Mouse (Mus musculus) adrenal gland, adult (tissue): ENCODE results near the gene Map4.
A peak's percentile ranks its signal among the peaks of the same experiment; 100 is the strongest.
"Not testable (repeated sequence)": the region's sequence is repeated elsewhere in the genome, so short reads cannot be mapped to it uniquely, and the experiment has no call there.

ENCODE experiments used
- DNase-seq, 2 experiments: peaks; one replicate each; pipeline ENCODE4 v3.0.0; 2022 to 2023; ENCODE audit warnings: low spot score in 1 of 2; ENCODE audit not compliant: inconsistent age in 2 of 2

Map4 gene

DNA sequence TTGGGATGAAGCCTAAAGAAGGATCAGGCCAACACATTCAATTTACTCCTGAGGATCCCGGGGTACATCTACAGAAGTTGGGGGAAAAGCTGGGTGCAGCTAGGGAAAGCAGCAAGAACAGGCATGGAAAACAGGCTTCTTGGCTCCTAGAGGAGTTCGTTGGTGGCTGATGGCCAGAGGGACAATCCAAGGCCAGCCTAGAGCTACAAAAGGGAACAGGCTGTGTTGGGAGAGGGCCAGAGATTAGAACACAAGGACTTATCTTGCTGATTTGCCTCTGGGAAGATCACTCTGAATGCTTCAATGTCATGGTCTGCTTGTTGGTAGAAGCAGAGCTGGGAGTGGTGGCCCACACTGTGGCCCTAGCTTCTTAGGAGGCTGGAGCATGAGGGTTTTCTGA, 13.3 kb upstream of the Map4 start:
- peak; percentile 85 to 91 for DNase-seq

DNA sequence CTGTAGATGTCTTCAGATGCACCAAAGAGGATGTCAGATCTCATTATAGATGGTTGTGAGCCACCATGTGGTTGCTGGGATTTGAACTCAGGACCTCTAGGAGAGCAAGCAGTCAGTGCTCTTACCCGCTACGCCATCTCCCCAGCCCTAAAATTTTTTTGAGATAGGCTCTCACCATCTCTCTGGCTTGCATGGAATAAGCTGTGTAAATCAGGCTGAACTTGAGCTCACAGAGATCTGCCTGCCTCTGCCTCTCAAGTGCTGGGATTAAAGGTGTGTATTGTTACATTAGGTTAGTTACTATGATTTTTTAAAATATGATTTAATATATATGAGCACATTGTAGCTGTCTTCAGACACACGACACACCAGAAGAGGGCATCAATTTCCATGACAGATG, 2.1 kb upstream of the Map4 start:
- DNase-seq, result no peak

DNA sequence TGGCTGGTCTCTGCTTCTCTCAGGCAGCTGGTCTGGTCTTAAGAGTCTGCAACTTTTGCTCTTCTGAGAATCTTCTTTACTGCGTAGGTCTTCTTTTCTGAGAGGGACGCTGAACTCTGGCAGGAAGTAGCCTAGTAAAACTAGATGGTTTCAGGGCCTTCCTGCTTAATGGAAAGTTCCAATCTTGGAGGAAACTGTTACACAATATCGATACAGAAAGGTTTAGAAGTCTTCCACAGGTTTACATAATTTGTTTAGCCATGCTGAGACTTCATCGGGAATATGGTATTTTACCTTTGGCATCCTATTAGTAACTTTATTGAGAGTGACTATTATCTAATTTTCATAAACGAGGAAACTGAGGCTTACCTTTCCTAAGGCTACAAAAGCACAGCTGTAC, 1.2 kb upstream of the Map4 start:
- DNase-seq, result no peak

DNA sequence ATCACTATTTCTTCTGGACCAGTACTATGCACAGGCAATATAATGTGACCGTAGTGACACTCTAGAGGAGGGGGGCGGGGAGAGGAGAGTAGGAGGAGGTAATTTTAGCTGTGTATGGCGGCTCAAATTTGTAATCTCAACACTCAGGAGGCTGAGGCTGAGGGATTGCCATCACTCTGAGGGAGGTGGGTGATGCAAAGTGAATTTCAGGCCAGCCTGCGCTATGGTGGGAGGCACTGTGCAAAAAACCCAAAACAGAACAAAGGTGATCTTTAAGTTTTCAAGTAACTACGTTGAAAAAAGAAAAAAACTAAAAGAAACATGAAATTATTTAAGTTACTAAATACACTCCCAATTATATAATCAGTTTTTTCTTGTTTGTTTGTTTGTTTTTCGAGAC, 508 bp upstream of the Map4 start:
- DNase-seq, result no peak

DNA sequence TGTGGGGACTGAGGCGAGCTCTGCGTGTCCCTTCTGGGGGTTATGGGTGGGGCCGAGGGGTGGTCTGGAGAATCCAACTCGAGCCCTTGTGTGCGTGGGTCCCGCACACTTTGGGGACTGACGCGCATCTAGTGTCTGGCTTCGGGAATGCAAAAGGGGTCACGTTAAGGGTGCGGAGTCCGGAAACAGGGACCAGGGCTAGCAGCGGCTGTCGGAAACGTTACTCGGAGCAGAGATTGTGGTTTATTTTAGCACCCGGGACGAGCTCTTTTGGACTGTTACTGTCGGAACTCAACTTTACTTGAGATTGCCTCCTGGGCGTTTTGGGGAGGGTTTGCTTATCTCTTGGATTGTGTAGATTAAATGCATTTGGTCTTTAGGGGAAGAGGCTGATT, 1.1 kb downstream of the Map4 start:
- DNase-seq, result no peak

DNA sequence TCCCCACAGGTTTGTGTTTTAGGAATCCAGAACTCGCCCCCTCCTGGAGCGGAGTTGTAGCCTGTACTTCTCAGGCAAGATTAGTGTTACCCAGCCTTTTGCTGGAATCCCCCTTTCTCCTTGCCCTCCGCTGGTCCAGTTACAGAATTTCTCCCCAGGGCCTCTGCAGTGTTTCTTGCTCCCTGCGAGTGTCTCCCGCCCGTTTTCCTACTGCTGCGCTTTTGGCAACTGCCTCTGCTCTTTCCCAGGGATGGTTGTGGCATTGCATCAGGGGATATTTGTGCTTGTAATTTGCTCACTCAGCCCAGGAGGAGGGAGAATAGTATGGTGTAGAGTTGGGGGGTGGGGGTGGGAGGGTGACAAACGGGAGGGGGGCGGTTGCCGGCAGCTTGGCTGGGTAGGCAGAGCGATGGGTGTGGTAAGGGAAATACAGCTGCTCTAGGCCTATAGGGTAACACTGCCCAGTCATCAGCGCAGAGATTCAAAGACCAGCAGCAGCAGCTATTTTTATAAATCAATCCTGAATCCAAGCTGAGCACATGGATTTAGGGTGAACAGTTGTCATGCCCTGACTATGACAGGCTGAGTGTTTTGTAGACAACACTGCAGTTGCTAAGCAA, 1.6 kb downstream of the Map4 start:
- DNase-seq, result peak; percentile 56 to 81

DNA sequence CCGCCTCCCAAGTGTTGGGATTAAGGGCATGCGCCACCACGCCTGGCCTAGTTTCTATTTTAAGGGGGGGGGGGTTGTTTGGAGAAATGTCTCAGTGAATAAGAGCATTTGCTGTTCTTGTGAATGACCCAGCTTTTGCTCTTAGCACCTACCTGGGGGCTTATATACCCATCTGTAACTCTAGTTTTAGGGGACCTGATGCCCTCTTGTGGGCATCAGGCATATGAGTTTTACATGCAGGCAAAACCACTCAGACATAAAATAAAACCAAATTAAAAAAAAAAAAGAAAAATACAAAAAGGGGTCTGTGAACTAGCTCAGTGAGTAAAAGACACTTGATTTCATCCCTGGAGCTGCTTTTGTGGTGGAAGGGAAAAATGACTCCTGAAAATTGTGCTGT, 8.1 kb downstream of the Map4 start:
- no peak for DNase-seq

DNA sequence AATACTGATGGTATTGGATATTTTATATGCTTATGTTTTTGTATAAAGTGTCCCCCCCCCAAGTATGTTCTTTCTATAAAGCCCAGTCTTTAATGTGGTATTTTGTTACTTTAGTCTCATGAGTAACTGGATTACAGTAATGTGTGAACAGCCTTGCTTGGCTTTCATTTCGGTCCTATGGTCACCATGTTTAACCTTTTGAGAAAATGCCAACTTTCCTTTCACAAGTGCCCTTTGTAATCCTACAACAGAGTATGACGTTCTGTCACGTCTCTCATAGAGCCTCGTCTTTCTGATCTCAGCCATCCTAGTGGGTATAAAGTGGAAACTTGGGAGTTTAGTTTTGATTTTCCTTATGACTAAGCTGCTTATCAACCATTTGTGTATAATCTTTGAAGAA, 11.5 kb downstream of the Map4 start:
- DNase-seq, result no peak

DNA sequence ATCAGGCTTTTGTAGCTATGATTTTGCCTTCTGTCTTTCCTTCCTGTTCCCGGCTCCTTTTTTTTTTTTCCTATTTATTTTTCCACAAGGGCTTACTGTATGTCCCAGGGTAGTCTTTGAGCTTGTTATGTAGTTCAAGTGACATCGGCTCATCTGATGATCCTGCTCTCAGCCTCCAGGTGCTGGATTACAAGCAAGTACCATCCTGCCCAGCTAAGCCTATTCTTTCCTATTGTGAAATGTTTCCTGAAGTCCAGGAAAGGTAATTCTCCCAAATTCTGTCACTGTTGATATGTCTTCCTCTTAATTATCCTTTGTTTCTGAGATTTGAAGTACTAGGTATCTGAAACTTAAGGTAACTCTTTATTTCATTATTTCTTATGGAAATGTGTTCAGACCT, 13.5 kb downstream of the Map4 start:
- DNase-seq, result no peak

DNA sequence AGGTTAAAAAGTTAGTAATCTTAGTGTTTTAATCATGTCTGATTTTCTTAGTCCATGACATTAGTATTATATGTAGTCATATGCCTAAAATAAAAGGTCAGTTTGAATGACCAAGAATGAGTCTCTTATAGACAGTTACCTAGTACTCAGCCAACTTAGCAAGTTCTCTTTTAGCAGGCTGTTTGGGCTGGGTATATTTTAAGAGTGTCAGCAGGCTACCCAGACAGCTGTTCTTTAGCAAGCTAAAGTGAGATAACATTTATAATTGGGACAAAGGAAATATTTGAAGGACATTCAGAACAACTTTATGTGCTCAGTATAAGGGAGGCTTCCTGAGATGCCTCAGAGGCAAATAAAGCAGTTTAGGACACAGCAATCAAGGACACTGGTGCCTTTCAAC, 17.3 kb downstream of the Map4 start:
- peak in 1 of 2 experiments; percentile 44 for DNase-seq

DNA sequence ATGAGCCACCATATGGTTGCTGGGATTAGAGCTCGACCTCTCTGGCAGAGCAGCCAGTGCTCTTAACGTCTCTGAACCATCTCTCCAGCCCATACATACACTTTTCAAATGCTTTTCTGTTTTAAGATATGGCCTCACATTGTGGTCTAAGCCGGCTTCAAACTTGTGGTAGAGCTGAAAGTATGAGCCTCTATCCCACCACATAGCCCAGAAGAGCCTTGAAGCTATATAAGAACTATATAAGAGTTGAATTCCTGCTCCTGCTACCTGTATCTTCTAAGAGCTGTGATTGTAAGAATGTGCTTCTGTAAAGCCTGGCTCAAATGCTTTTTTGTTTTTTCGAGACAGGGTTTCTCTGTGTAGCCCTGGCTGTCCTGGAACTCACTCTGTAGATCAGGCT, 18.5 kb downstream of the Map4 start:
- no peak for DNase-seq

DNA sequence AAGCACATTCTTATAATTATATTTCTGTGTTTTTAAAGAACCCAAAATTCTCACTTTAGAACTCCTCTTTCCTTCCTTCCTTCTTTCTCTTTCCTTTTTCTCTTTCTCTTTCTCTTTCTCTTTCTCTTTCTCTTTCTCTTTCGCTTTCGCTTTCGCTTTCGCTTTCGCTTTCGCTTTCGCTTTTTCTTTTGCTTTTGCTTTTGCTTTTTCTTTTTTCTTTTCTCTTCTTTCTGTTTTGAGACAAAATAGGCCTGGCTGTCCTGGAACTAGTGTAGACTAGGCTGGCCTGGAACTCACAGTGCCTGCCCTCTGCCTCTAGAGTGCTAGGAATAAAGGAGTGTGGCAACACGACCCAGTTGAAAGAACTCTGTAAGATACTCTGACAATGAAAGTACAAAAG, 22.3 kb downstream of the Map4 start:
- no peak for DNase-seq

DNA sequence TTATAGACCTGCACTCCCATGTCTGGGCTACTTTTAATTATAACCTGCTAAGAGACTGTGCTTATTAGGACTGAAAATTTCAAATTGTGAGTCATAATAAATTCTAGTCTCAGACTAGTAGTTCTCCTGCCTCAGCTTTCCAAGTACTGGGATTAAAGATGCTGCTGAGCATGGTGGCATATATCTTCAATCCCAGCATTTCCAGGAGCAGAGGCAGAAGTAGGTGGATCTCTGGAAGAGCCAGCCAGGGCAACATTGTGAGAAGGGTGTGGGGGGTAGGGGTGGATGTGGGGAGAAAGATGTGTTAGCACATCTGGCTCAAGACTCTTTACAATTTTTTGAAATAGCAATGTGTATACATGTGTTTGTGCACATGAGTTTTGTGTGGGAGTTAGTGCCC, 23.4 kb downstream of the Map4 start:
- DNase-seq, result no peak

DNA sequence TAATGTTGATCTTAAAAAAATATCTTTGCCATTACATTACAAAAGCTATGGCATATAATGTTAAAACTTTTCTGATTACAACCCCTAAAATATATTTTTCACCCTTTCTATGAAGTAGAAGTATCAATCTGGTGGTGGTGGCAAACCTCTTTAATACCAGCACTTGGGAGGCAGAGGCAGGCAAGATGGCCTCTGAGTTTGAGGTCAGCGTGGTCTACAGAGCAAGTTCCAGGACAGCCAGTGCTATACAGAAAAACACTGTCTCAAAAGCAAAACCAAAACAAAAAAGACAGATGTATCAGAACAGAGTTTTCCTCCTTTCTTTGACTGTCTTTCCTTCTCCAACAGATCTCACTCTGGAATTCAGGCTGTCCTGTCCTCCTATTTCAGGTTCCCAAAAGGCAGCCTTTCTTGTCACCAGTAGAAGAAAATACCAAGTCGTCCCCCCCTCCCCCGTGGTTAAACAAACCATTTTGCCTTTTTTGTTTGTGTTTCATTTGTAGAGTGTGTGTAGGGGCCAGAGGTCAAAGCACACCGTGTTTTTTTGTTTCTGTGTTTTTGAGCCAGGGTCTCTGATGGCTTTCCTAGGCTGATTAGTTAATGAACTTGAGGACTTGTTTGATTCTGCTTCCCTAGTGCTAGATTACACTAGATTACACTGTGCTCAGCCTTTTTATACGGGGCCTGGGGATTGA, 28.3 kb downstream of the Map4 start:
- no peak for DNase-seq

DNA sequence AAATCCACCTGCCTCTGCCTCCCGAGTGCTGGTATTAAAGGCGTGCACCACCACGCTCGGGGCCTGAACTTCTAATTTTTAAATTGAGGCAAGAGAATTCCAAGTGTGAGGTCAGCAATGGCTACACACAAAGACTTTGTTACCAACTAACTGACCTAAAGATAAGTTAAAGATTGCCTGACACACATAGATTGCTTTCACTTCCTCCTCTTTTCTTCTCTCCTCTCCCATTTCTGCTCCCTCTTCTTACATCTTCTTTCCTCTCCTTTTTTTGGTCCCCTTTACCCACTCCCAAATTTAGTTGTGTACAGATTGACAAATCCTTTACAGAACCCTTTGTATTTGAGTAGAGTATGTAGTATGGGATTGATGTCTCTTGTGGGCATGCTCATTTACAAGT, 29.3 kb downstream of the Map4 start:
- no peak for DNase-seq

DNA sequence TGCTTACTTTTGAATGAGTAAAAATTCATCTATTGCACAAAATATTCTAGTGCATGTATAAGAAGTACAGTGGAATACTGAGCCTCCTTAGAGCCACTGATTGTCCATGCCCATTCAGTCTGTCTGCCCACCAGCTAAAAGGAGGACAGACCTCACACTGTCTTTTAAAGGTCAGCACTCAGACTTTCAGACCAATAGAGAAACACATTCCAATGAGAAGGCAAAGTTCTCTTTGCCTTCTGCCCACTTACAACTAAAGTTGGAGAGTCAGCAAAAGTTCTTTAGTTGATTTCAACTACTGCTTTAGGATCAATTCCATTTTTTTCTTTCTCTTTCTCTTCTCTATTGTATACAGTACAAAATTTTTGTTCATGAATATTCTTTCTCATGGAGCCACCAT, 33.5 kb downstream of the Map4 start:
- DNase-seq, result no peak

DNA sequence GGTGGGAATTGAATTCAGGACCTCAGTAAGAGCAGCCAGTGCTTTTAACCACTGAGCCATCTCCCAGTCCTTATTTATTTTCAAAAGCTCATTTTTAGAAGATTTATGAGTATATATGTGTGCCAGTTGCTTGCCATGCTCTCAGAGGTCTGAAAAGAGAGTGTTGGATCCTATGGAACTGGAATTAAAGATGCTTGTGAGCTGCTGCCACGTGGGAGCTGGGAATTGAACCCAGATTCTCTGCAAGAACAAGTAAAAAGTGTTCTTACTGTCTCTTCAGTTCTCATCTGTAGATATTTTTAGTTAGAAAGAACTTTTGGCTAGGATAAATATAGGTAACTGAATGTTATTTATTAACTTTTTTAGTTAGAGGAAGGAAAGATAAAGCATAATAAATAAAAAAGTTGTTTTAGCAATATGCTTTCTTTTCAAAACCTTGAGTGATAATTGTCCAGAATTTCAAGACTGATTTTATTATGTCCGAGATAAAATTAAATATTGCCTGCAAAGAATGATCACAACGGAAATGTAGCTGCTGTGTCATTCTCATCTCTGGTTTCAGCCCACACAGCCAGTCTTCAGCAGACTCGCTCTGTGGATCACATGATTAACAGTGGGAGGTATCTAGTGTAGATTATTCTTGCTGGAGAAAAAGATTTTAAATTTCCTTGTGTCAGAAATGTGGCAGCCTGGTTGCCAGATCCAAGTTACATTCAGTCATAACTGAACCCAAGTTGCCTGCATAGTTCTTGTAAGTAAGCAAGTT, 37.3 kb downstream of the Map4 start:
- no peak for DNase-seq

DNA sequence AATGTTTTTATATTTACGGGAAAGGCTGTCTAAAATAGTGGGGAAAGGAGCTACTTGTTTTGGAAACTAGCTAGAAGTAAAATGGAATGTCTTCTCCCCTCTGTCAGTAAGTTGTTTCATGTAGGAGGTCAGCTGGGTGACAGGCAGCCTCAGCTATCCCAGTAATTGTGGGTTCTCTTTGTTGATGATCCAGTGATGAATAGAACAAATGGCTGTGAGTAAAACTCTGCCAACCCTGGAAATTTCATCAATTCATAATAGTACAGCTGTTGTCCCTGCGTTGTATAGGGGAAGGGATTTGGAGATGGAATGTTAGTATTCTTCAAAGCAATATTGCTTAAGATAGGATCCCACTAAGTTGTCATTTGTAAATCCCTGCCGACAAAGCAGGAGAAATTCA, 37.9 kb downstream of the Map4 start:
- DNase-seq, result no peak

DNA sequence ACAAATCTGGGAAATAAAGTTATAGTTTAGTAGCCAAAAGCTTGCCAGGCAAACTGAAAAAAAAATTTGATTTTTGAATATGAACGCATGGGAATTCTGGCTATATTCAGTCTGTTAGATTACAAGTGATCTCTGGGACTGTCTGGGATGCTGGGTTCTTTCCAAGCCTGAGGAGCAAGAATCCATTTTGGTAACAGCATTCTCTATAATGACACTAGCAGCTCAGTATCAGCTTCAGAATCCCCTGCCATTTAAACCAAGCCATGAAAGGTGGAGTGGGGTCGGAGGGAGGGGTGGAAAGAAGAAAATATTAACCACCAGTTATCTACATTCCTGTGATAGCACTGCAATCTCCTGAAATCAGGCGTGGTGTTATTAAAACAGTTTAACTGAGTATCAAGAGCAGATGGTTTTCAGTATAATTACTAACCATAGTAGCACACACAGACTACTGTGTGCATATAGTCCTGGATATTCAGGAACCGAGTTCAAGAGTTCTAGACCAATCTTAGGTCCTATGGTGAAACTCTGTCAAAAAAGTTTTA, 38.6 kb downstream of the Map4 start:
- no peak for DNase-seq

DNA sequence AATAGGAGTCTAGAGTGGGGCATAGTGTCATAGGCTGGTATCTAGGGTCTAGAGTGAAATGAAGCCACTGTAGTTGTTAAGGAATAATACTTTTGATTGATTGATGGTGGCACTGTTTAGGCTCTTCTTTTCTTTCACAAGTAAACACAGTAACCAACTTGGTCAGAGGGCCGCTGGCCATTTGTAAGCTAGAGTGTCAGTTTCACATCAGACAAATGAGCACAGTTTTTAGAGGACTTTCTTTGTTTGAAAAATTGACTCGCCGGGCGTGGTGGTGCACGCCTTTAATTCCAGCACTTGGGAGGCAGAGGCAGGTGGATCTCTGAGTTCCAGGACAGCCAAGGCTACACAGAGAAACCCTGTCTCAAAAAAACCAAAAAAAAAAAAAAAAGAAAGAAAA, 40.5 kb downstream of the Map4 start:
- DNase-seq, result not testable (repeated sequence)

DNA sequence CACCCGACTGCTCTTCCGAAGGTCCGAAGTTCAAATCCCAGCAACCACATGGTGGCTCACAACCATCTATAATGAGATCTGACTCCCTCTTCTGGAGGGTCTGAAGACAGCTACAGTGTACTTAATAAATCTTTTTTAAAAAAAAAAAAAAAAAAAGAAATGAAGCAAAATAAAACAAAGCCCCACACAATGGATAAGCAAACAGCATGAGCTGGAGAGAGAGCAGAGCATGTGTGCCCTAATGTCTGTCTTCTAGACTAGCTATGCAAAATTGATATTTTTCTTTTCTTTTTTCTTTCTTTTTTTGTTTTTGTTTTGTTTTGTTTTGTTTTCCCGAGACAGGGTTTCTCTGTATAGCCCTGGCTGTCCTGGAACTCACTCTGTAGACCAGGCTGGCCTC, 49.0 kb downstream of the Map4 start:
- DNase-seq, result not testable (repeated sequence)

DNA sequence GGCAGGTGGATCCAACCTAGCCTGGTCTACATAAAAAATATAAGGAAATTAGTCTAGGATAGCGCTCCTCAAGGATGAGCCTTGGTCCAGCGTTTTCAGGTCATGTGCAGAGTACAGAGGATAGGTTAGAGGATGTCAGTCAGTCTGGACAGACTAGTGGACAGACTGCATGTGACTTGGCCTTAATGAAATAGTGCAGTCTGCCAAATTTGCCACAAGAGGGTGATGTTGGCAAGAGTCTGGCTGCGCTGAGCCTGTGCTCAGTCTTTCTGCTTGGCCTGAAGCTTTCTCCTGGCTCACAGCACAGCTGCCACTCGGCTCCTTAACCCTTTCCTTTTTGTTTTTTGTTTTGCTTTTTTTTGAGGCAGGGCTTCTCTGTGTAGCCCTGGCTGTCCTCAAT, 54.2 kb downstream of the Map4 start:
- peak; percentile 70 to 91 for DNase-seq
